Mouse (Mus musculus) spleen, adult 2 months (tissue): ENCODE measurements at regions not wholly inside any gene's neighbourhood (a gene's known extent, or its start where the extent isn't known, plus 50 kb on each side); places are given as distances from the start of the nearest gene placed in this dataset.

ENCODE experiments used
- CTCF ChIP-seq: fragments of 200-500 bp; IDR thresholded peaks from 2 replicates; pipeline ENCODE4 v1.5.1; 2011; ENCODE audit warnings: mild to moderate bottlenecking, inconsistent platforms; ENCODE audit not compliant: insufficient read depth, insufficient read length, insufficient replicate concordance; ENCODE audit errors: extremely low read depth
- POLR2A ChIP-seq: fragments of 200-500 bp; IDR thresholded peaks from 2 replicates; pipeline ENCODE4 v1.6.1; 2011; ENCODE audit warnings: low read depth, low read length, inconsistent platforms

- TF ChIP-seq CTCF, result no peak
- no peak for TF ChIP-seq POLR2A
Observed at GRCm38 (mm10) chr2:75311191-75311590, 347.9 kb upstream of the Hnrnpa3 start.
